Mouse (Mus musculus): Measurements from ENCODE around the gene Notch2.
A peak's percentile ranks its signal among the peaks of the same experiment; 100 is the strongest.

The Notch2 gene

DNA sequence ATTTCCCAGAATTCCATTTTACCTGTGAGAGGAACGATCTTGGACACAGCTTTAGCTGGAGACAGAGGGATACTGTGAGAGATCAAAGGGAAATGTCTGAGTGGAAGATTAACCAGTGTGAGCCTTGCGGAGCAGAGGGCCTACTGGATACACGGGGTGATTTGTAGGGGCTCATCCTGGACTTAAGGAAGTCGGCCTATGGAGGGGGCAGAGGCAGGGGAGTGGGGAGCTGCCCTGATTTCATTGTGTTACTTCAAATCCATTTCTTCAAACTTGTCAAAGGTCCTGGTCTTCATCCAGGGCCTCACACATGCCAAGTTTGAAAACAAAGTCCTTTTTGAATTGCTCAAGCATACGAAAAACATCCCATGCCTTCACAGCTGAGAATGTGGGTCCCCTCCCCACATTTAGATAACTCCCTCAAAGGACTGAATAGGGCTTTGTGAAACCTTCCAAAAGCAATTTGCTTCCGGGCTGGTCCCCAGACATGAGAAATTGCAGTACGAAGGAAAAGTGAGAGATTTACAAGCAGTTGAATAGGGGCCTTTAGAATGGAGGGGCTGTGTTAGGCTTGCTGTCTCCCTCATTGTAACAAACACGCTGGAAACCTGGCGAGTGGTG lies 91.6 kb downstream of the Notch2 start:
- DNase-seq (ENCODE audit: low read depth) = no peak

DNA sequence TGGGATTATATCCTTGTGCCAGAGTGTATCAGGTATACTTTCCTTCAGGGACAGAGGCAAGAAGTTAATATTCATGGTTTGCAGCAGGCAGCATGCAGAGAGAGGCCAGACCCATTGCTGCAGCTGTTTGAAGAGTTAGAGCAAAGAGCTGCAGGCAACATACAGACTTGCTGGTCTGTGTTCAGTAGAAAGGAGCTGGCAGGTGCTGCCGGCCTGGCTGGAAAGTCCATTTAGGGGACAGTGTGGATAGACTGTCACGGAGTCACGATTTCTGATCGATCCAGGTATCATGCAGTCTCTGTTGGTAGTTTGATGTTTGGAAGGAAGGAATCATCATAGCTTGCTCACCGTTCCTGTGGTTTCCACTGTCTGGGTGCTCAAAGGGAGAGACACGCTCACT lies 92.2 kb downstream of the Notch2 start:
- DNase-seq (ENCODE audit: low read depth) = no peak

- DNase-seq (ENCODE audit: low read depth) = no peak
These were observed 92.8 kb downstream of the Notch2 start for GRCm38 (mm10) chr3:98106115-98106514.

DNA sequence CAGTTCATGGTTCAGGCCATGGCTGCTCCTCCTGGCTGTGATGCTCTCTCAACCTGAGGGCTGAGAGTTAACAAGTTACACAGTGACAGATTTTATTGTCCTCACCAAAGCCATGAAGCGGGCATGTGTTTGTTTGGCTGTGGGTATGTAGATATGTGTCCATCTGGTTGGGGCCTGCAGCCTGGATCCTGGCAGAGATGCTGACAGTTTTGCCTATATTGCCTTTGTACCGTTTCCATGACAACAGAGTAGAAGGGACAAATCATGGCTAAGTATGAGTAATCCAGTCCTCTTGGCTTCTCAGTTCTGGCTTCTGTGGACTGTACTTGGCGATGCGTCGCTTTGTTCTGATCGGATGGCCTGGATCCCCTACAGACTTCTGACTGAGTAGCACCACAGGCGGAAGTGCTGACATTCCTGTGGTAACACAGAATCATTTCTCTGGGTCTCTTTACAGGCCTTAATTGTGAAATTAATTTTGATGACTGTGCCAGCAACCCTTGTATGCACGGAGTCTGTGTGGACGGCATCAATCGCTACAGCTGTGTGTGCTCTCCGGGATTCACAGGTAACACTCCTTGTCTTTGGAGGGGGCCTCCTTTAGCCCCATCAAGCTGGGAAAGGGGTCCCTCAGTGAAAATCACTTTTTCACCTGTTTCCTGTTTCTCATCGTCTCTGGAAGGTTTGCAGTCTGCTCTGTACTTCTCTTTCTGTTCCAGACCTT lies 93.4 kb downstream of the Notch2 start:
- no peak for DNase-seq (ENCODE audit: low read depth)

DNA sequence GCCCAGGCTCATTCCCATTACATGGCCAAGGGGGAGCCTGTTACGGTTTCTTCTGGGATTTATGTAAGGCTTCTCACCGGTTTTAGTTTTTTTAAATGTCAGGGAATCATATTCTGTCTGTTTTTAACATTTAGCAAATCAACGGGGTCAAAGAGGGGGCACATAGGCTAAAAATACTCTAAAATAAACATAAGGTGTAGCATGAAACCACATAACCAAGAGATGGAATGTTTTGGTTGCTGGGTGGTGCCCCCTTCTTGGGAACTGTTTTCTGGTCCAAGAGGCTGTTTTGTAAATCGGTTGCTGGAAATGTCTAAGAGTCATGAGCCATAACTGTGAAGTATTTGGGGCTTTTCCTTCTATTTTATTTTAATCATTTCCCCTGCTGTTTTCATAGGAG lies 95.1 kb downstream of the Notch2 start:
- no peak for DNase-seq (ENCODE audit: low read depth)

DNA sequence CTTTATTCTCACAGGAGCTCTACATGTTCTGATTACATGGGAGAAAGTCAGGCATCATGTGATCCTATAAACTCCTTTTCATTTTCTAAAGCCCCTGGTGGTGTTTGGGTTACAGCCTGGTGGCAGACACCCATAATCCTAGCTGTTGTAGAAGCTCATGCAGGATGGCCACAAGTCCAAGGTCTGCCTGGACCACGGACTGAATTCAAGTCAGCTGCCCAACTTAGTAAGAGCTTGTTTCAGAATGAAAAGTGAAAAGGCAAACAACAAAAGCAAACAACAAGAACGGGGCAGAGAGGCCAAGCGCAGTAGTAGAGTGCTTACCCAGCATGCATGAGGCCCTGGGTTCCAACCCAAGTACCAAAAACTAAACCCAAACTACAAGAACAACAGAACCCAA lies 95.5 kb downstream of the Notch2 start:
- DNase-seq (ENCODE audit: low read depth) = no peak

GRCm38 (mm10) chr3:98110610-98111009 lies 97.3 kb downstream of the Notch2 start:
- DNase-seq (ENCODE audit: low read depth) = no peak

DNA sequence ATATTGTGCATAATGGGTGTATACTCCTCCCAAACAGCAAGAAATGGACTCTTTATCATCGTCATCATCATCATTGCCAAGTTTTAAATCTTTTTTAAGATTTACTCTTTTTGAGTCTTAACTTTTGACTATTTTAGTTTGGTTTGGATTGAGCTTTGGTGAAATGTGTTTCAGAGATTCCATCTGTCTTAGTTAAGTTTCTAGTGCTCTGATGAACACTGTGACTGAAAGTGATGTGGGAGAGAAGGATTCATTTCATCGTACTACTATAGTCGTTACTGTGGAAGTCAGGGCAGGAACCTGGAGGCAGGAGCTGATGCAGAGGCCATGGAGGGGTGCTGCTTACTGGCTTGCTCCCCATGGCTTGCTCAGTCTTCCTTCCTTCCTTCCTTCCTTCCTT lies 104.9 kb downstream of the Notch2 start:
- DNase-seq (ENCODE audit: low read depth) = no peak

GRCm38 (mm10) chr3:98119338-98119737 lies 106.0 kb downstream of the Notch2 start:
- no peak for DNase-seq (ENCODE audit: low read depth)

DNA sequence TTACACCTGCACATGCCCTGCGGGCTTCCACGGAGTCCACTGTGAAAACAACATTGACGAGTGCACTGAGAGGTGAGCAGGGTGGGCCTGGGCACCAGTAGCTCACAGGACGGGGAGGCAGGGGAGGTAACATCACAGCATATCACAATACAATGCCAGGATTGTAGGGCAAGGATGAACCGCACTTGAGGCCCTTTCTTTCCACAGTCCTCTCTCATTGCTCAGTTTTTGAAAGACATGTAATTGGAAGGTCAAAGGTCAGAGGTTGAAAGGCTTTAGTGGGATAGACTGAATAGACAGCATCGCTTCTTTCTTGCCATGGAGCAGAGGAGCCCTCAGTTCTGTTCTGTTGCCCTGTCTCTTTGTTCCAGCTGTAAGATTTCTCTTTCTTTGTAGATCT lies 107.6 kb downstream of the Notch2 start:
- DNase-seq (ENCODE audit: low read depth) = no peak

DNA sequence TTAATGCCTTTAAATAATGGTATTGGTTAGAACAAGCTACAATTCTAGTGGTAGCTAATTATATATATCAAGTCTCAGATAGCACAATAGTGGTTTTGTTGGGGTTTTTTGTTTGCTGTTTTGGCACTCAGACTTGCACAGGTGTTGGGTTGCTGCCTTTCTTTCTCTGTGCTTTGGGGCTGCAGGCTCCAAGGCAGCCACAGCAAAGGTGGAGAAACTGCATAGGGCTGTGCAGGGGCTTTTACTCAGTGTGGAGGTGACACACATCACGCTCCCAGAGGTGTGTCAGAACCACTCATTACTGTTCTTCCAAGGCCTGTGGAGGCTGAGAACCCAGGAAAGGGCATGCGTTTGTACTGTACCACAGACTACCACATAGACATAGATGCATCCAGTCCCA lies 114.4 kb downstream of the Notch2 start:
- DNase-seq (ENCODE audit: low read depth) = no peak

DNA sequence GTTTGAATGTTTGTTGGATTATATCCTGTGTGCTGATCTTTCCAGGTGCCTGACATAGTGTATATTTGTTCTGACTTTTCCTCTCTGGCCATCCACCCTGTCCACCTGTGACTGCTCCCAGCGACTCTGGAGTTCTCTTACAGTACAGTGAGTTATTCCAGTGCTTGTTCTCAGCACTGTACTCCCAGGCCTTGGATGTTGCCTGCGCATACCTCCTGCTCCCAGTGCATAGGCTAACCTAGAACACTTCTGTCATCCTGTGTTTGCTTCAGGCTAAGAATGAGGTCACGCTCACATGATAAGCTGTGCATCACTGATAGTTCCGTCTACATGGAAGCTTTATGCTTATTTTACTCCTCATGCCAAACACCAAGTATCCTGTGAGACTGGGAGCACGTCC lies 115.4 kb downstream of the Notch2 start:
- no peak for DNase-seq (ENCODE audit: low read depth)

DNA sequence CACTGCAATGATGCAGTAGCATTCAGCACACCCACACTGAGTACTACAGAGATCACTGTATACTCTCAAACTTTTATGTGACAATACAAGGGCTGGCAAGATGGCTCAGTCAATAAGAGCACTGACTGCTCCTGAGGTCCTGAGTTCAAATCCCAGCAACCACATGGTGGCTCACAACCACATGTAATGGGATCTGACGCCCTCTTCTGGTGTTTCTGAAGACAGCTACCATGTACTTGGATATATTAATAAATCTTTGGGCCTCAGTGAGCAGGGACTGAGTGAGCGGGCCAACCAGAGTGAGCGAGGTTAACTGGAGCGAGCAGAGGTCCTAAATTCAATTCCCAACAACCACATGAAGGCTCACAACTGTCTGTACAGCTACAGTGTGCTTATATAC lies 118.8 kb downstream of the Notch2 start:
- peak; percentile 16 for DNase-seq (ENCODE audit: low read depth)

- DNase-seq (ENCODE audit: low read depth) = no peak
These were observed 119.3 kb downstream of the Notch2 start for GRCm38 (mm10) chr3:98132636-98133035.

DNA sequence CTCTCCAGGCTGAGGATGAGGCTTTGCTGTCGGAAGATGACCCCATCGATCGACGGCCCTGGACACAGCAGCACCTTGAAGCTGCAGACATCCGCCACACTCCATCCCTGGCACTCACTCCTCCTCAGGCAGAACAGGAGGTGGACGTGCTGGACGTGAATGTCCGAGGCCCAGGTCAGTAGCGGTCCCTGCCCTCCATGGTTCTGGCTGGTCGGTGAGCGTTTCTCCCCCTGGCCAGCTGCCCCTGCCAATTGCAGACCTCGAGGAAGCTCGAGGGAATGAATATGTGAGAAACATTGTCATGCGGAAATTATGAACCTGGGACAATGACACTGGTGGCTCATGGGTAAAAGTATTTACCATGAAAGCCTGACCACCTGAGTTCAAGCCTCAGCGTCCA lies 128.1 kb downstream of the Notch2 start:
- no peak for DNase-seq (ENCODE audit: low read depth)

- no peak for DNase-seq (ENCODE audit: low read depth)
These were observed 129.5 kb downstream of the Notch2 start for GRCm38 (mm10) chr3:98142862-98143261.

GRCm38 (mm10) chr3:98145204-98145603 lies 131.9 kb downstream of the Notch2 start:
- no peak for DNase-seq (ENCODE audit: low read depth)

DNA sequence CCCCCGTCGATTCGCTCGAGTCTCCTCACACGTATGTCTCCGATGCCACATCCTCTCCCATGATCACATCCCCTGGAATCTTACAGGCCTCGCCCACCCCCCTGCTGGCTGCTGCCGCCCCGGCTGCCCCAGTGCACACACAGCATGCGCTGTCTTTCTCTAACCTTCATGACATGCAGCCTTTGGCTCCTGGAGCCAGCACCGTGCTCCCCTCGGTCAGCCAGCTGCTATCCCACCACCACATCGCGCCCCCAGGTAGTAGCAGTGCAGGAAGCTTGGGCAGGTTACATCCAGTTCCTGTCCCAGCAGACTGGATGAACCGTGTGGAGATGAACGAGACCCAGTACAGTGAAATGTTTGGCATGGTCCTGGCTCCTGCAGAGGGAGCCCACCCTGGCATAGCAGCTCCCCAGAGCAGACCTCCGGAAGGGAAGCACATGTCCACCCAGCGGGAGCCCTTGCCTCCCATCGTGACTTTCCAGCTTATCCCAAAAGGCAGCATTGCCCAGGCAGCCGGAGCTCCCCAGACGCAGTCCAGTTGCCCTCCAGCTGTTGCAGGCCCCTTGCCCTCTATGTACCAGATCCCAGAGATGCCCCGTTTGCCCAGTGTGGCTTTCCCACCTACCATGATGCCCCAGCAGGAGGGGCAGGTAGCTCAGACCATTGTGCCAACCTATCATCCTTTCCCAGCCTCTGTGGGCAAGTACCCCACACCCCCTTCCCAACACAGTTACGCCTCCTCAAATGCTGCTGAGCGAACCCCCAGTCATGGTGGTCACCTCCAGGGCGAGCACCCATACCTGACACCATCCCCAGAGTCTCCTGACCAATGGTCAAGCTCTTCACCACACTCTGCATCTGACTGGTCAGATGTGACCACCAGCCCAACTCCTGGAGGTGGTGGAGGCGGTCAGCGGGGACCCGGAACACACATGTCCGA lies 133.4 kb downstream of the Notch2 start:
- no peak for DNase-seq (ENCODE audit: low read depth)

DNA sequence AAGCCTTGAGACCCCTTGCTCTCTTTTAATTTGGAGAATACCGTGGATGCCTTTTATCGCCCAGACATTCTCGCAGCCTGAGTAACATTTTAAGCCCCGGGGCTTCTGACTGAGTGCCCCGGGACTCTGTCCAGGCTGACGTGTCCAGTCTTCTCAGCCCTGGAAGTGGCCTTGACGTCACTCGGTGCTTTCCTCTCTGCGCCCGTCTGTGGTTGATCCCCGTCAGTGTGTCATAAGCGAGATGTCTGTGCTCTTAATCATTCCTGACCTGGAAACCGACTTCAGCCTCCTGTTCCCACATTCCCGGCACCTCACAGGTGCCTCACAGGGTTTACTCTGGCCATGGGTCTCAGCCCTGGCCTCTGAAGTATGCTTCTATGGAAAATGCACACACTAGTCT lies 134.4 kb downstream of the Notch2 start:
- DNase-seq (ENCODE audit: low read depth) = no peak

- DNase-seq (ENCODE audit: low read depth) = no peak
These were observed 136.6 kb downstream of the Notch2 start for GRCm38 (mm10) chr3:98149881-98150280.

DNA sequence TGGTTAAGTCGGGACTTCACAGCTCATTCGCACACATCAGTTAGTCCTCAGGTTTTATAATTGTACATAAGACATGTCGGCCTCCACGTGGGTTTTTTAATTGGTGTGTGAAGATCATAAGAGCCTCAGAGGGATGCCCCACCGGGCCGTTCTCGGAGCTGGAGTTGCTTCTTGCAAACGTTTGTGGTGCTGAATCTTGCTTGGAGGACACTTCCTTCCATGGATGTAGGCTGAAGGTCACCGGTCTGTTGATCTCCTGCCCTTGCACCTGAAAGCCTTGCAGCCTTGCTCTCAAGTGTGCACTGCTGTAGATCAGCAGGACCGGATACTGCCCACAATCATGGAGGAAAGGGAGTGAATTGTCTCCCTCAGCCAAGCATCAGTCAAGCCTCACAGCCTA lies 137.7 kb downstream of the Notch2 start:
- no peak for DNase-seq (ENCODE audit: low read depth)

DNA sequence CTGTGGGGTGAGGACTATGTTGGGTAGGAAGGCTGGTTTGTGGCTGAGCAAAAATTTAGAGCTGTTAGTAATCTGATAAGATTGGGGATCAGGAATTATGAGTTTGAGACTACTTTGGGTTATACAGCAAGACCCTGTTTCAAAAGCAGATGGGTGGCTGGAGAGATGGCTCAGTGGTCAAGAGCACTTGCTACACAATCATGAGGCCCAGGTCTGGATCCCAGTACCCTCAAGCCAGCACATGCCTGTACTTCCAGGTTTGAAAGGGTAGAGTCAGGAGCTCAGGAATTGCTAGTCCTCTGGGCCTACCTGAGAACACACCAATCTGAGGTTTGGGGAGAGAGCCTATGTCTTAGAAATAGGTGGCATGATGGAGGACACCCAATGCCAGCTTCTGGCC lies 140.1 kb downstream of the Notch2 start:
- DNase-seq (ENCODE audit: low read depth) = no peak

DNA sequence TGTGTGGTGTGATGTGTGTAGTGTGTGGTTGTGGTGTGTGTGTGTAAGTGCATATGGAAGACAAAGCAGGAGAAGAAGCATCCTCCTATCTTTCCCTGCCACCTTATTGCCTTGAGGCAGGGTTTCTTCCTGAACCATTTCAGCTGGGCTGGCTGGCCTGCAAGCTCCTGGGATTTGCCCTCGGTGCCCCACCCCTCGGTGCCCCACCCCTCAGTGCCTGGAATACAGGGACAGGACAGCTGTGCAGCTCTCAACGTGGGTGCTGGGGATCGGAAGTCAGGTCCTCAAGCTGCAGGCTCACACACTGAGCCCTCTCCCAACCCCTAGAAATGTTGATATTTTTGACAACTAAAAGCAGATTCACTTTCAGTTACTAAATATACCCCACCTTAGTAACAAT lies 142.8 kb downstream of the Notch2 start:
- DNase-seq (ENCODE audit: low read depth) = no peak

Data from 416B (cell line).